Mouse (Mus musculus): ENCODE results near the gene Eddm3b.
"Not testable (repeated sequence)": the region's sequence is repeated elsewhere in the genome, so short reads cannot be mapped to it uniquely, and the experiment has no call there.

Eddm3b gene

GRCm38 (mm10) chr14:51143287-51143686 is 29.1 kb downstream of the Eddm3b start:
- no peak for DNase-seq (ENCODE audit: low read depth)

GRCm38 (mm10) chr14:51143937-51144336 is 29.7 kb downstream of the Eddm3b start:
- DNase-seq (ENCODE audit: low read depth), result no peak

DNA sequence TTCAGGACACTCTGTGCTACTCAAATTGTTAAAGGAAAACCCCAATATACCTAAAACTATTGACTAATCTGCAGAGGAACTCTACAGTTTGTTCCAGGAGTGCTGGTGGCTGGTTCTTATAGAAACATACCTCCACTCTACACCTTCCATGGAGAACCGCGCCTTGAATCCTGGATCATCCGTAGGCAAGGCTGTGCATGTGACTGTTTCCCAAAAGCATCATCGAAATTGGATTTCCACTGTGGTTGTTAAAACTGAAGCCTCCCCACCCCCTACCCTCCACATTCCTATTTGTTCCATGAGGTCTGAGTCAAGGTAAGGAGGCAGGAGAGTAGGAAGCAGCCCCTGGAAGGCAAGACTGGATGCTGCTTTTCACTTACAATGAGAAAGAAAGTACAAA is 30.2 kb downstream of the Eddm3b start:
- no peak for DNase-seq (ENCODE audit: low read depth)

DNA sequence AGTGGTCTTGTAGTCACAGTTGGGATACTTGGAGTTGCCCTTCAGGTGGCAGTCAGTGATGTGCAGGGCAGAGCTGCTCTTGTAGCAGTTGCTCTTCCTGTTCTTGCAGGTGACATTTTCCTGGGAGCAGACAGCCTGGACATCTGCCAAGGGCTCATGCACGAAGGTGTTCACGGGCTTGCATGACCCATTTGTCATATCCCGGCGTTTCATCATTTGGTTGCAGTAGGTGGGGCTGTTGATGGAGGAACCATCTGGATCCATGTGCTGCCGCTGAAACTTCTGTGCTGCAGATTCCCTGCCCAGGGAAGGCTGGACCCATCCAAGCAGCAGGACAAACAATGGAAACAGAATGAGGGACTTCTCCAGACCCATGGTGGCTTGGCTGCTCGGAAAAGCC is 31.3 kb downstream of the Eddm3b start:
- DNase-seq (ENCODE audit: low read depth), result no peak

DNA sequence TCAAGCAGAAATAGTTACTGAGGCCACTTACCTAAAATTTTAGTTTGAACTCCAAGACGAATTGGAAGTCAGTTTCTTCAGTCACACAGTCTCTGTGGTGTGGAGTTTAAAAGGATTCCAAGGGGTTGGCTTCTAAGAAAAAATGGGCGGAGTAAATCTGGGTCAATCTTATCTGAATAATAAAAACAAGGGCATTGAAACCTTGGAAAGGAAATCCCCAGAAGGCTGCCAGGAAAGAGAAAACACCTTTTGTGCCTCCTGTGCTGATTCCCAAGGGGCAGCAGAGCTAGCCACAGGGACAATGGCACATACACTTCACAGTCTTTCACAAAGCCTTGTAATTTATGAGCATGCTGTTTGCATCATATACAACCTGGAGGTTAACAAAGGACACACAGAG is 32.5 kb downstream of the Eddm3b start, which contains the start of gene Rnase1:
Rnase1 (minus strand) TSS at position 101 of the 400 bp plus-strand sequence.
- no peak for DNase-seq (ENCODE audit: low read depth)

DNA sequence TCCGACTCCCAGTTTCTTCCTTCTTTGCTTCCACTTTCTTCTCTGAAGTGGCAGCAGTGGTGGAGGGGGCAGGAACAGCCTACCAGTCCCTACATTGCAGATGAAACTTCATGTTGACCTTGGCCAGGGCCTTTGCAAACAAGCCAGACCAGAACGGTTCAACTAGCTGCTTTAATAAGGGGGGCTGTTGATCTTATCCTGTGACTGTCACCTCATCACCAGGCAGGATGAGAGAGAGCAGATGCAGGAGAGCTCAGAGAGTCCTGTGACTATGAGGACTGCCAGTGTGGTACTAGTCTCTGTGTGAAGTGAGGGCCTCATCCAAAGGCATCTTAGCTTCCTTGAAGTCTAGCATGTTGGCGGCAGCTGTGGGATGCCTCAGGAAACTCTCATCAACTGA is 33.8 kb downstream of the Eddm3b start:
- DNase-seq (ENCODE audit: low read depth), result no peak

- DNase-seq (ENCODE audit: low read depth), result no peak
Measured at GRCm38 (mm10) chr14:51149164-51149563, 34.9 kb downstream of the Eddm3b start.

DNA sequence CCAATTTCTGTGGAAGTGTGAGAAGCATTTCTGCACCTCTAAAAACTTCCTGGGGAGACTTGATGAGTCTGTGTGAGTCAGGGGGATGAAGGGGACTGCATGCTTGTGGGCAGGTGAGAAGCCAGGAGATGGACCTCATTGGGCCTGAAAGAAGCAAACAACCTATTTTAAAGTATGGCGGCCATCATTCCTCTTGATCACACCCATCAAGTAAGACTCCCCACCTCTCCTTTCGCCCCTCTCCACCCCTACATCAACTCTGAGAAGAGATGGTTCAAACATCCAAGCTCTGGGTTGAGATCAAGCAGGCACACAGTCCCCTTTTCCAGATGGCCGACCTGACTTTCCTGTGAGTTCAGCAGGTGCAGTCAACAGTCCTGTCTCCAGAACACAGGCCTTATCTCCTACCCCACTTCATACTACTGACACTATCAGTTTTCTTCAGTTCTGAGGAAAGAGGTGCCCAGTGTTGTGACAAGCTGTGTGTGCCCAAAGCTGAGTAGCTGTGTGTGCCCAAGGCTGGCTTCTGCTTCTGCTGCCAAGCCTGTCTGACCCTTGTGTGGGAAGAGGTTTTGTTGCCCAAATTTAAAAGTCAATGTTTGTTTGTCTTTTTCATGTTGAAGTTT is 36.1 kb downstream of the Eddm3b start:
- DNase-seq (ENCODE audit: low read depth), result no peak

DNA sequence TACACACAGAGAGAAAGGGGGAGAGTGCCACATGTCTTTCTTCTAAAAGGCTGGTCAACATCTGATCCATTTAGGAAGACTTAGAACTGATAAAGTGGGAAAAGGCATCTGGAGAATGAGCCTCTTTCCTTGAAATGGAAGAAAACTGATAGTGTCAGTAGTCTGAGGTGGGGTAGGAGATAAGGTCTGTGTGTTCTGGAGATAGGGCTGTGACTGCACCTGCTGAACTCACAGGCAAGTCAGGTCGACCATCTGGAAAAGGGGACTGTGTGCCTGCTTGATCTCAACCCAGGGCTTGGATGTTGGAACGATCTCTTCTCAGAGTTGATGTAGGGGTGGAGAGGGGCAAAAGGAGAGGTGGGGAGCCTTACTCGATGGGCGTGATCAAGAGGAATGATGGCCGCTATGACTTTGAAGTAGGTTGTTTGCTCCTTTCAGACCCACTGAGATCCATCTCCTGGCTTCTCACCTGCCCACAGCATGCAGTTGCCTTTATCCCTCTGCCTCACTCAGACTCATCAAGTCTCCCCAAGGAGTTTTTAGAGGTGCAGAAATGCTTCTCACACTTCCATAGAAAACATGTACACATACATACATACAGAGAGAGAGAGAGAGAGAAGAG is 38.1 kb downstream of the Eddm3b start:
- DNase-seq (ENCODE audit: low read depth), result no peak

GRCm38 (mm10) chr14:51156056-51156735 is 42.0 kb downstream of the Eddm3b start:
- DNase-seq (ENCODE audit: low read depth), result no peak

GRCm38 (mm10) chr14:51156736-51157068 is 42.5 kb downstream of the Eddm3b start:
- no peak for DNase-seq (ENCODE audit: low read depth)

GRCm38 (mm10) chr14:51157072-51157471 is 42.8 kb downstream of the Eddm3b start:
- no peak for DNase-seq (ENCODE audit: low read depth)

- not testable (repeated sequence) for DNase-seq (ENCODE audit: low read depth)
Measured at GRCm38 (mm10) chr14:51161976-51162375, 47.8 kb downstream of the Eddm3b start, which contains the start of gene Rnase2b. Rnase2b (plus strand) TSS chr14:51162260.

- DNase-seq (ENCODE audit: low read depth), result not testable (repeated sequence)
Measured at GRCm38 (mm10) chr14:51163323-51163722, 49.1 kb downstream of the Eddm3b start.

DNA sequence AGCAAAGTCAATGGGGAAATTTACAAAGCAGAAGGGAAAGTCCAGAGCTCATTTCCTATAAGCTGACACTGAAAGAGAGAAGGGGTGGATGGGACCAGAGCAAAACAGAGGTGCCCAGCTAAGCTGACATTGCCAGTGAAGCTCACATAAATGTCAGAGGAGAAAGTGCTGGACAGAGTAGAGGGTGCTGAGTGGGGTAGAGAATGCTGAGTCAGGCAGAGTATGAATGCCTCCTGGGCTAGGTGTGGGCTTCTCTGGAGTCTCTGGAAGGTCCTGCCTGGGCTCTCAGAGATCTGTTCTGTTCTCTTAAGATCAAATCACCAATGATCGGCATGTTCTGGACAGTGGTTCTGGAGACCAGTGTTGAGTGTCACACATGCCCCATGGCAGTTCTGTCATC is 51.2 kb downstream of the Eddm3b start:
- DNase-seq (ENCODE audit: low read depth), result no peak

DNA sequence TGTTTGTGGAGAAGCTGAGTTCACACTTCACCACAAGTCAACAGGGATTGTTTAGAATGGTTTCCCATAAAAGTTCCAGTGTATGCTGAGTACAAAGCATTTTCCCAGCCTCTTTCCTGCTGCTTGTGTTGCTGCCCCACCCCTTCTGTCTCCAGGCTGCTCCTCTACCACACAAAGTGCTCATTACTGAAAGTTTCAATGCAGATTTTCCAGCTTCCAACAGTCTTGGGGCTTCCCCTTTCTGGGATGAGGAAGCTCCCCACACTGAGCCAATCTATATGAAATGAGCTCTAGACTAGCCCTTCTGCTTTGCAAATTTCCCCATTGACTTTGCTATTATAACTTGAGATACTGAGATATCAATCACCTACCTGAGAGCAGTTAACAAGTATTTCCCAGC is 51.8 kb downstream of the Eddm3b start:
- no peak for DNase-seq (ENCODE audit: low read depth)

Data from c-Kit-positive CD71-positive TER-119-negative erythroid progenitor cells, embryonic 14.5 days (primary cell).